Mouse (Mus musculus): ENCODE results near the gene Srms.

Gene Srms

DNA sequence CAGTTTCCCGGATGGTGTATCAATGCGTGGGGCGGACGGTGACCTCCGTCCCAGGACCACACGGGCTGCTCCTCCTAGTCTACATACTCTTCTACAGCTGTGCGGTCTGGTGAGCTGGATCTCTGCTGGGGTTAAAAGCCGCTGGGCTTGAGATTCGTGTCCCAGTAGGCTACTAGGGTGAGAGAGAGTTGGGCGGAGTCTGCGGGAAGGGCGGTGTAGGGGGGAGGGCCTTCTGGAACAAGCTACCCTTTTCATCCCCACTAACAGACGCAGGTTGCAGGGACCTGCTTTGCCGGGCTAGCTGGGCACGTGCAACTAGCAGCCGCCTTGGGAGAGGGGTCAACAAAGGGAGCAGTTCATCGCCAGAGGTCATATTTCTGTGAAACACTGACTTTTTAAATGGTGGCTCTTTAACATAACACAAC is at the start of gene Srms:
Gene Srms (minus strand): TSS at position 165 of the 425 bp plus-strand sequence.
- in situ Hi-C loops (cut with MboI): no loop called here

- in situ Hi-C loops (cut with MboI): no loop called here
Measured at GRCm38 (mm10) chr2:181253248-181253647, 40.3 kb upstream of the Srms start.

GRCm38 (mm10) chr2:181251841-181252240 is 38.9 kb upstream of the Srms start:
- in situ Hi-C loops (cut with MboI): no loop called here

- in situ Hi-C loops (cut with MboI): no loop called here
Measured at GRCm38 (mm10) chr2:181249217-181249616, 36.2 kb upstream of the Srms start.

DNA sequence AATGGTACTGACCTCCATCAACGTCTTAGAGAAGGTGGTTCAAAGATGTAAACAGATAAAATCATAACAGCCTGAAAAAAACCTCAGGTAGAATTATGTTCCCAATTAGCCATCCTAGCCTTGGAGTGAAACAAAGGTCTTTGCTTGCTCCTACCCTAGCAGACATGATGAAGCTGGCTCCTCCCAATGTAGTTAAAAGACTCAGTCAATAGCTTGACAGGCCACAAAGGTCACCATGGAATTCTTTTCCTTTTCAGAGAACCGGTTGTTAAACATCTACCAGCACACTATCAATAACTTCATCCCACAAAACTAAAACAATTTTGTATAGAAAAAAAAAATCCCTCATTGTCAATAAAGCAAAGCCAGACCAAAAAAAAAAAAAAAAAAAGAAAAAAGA is 32.0 kb upstream of the Srms start:
- in situ Hi-C loops (cut with MboI): no loop called here

- in situ Hi-C loops (cut with MboI): no loop called here
Measured at GRCm38 (mm10) chr2:181243706-181244394, 30.9 kb upstream of the Srms start.

GRCm38 (mm10) chr2:181242314-181242665 is 29.3 kb upstream of the Srms start:
- in situ Hi-C loops (cut with MboI): no loop called here

- in situ Hi-C loops (cut with MboI): no loop called here
Measured at GRCm38 (mm10) chr2:181241602-181242313, 28.8 kb upstream of the Srms start, which contains the start of gene Helz2. TSS of gene Helz2 (minus strand) at chr2:181242027.

- in situ Hi-C loops (cut with MboI): no loop called here
Measured at GRCm38 (mm10) chr2:181240806-181241440, 27.9 kb upstream of the Srms start.

- in situ Hi-C loops (cut with MboI): no loop called here
Measured at GRCm38 (mm10) chr2:181239261-181239660, 26.3 kb upstream of the Srms start.

DNA sequence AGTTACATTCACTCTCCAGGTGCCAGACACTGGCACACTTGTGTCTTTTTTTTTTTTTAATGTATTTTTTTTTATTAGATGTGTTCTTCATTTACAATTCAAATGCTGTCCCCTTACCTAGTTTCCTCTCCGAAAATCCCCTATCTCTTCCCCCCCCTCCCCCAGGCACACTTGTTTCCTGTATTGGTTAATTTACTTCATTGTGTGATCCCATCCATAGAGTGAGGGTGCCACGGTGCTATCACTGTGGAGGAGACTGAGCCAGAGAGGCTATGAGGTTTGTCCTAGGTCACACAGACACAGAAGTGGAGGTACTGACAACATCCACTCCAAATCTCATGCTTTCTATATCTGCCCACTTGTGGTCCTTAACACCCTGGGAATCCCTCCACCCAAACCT is 25.9 kb upstream of the Srms start:
- in situ Hi-C loops (cut with MboI): no loop called here

GRCm38 (mm10) chr2:181238091-181238610 is 25.2 kb upstream of the Srms start:
- in situ Hi-C loops (cut with MboI): no loop called here

DNA sequence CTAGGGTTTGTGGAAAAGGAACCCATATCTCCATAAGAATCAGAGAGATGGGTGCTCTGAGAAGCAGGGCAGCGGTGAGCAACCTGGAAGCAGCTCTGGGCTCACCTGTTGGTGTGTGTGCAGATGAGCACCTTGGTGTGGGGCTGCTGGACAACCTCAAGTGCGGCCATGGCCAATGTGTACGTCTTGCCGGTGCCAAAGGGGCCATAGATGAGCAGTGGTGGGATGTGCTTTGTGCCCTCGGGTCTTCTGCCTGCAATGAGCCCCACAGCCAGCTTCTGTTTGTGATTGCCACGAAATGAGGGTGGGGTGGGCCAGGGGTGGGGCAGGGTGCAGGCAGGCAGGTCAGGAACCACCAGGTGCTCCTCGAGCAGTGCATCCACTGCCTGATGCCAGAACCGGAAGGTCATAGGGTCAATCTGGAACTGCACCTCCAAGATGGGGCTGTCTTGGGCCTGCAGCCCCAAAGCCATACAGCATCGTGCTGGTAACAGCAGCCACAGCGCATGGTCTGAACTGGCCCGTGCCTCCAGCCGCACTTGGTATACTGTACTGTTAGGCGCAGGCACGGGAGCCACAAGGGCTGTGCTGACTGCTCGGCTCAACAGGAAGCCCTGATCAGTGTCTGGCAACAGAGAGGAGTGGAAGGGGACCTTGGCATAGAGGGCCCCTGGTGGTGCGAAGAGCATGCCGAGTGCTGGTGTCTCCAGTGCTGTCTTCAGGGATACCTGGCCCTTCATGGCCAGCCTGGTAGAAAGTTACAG is 24.4 kb upstream of the Srms start:
- in situ Hi-C loops (cut with MboI): no loop called here

DNA sequence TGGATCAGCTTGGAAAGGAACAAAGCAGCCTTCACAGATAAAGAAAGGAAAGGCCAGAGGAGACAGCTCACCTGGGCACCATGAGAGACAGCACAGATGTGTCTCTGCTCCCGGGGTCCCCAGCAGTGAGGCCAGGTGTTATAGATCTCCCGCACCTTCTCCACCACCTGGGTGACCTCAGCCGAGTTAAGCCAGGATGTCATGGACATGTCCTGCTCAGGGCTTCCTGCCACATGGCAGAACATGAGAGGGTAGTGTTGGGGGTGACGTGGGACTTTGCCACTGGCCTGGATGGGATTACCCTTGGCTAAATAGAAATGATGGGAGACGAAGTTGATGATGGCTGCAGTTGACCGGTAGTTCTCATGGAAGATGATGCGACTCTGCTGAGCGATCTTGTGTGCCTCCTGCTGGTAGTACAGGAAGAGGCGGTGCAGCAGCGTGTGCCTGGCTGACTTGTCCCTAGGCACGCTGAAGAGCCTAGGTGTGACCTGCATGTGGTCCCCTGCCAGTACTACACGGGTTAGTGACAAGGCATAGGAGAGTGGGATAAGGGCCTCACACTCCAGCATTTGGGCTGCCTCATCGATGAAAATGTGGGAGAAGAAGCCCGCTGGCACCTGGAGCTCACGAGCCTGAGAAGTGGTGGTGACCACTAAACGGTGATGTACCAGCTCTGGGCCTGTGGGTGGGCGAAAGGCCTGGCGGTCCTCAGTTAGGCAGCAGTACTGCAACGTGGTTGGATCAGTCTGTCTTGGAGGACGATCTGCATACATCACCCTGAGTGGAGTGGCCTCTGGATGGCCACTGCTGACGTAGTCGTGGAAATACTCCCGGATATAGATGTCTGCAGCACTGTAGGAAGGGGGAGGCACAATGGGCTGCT is 22.9 kb upstream of the Srms start:
- in situ Hi-C loops (cut with MboI): no loop called here

DNA sequence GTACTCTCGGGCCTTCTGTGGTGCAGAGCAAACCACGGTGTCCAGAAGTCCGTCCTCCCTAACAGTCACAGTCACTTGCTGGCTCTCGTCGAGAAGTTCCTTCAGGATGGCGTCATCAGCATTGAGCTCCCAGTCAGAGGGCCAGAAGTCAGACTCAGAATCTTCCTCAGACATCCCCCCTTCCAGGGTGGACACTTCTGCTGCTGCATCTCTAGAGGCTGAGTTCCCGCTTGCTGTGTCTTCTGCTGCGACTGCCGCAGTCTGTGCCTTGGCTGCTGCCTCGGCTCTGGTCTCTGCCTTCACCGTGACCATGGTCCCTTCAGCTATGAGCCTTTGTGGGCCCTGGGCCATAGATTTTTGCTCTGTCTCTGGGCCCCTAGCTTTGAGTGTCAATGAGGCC is 21.7 kb upstream of the Srms start:
- in situ Hi-C loops (cut with MboI): no loop called here

GRCm38 (mm10) chr2:181233443-181233842 is 20.5 kb upstream of the Srms start:
- in situ Hi-C loops (cut with MboI): no loop called here

DNA sequence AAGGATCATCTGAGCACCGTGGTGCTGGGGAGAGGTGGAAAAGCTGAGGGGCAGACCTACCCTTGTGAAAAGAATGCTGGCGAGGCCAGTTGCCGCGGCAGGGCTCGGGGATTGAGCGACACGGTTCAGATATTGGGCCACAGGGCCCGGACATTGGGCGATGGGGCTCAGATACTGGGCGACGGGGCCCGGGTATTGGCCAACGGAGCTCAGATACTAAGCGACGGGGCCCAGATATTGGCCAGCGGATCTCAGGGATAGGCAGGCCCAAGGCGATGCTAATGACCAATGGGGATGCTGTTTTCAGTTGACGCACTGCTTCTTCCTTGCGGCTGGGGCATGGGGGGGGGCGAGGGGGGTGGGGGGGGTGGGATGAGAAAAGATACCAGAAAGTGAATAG is 18.2 kb upstream of the Srms start:
- in situ Hi-C loops (cut with MboI): no loop called here

DNA sequence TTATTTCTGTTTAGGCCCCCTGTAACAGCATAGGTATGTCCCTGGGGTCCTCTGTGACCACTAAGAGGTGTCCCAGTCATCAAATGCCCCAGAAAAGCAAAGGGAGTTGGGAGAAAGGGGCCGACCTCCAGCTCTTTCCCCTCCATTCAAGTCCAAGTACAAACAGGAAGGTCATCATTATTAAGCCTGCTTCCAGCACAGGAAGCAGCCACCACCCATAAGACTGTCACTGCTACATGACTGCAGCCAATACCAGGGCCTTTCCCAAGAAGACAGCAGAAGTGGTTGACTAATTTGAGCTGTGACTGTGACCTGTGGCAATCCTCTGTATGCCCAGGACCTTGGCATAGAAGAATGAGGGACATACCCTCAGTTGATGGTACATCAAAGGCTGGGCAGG is 15.3 kb upstream of the Srms start:
- in situ Hi-C loops (cut with MboI): no loop called here

GRCm38 (mm10) chr2:181227122-181227521 is 14.1 kb upstream of the Srms start:
- in situ Hi-C loops (cut with MboI): no loop called here

GRCm38 (mm10) chr2:181224994-181225393 is 12.0 kb upstream of the Srms start:
- in situ Hi-C loops (cut with MboI): no loop called here

DNA sequence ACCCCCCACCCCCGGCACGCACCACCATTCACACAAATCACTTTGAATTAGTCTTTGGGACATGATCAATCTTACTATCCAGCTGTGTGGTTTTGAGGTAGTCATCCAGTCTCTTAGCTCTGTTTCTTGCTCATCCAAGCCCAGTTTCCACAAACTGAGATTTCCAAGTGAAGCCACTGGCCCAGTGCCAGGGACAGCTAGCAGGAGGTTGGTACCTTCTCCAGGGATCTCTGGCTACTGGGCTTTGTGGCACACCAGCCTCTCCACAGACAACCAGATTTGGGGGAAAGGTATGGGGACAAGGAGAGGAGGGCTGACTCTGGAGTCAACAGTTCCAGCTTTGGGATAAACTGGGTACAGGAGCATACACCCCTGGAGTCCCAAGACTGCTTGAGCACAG is 7.4 kb upstream of the Srms start:
- in situ Hi-C loops (cut with MboI): no loop called here
